Mouse (Mus musculus): ENCODE results near the gene Kif5a.
"Not testable (repeated sequence)": the region's sequence is repeated elsewhere in the genome, so short reads cannot be mapped to it uniquely, and the experiment has no call there.

Kif5a gene

DNA sequence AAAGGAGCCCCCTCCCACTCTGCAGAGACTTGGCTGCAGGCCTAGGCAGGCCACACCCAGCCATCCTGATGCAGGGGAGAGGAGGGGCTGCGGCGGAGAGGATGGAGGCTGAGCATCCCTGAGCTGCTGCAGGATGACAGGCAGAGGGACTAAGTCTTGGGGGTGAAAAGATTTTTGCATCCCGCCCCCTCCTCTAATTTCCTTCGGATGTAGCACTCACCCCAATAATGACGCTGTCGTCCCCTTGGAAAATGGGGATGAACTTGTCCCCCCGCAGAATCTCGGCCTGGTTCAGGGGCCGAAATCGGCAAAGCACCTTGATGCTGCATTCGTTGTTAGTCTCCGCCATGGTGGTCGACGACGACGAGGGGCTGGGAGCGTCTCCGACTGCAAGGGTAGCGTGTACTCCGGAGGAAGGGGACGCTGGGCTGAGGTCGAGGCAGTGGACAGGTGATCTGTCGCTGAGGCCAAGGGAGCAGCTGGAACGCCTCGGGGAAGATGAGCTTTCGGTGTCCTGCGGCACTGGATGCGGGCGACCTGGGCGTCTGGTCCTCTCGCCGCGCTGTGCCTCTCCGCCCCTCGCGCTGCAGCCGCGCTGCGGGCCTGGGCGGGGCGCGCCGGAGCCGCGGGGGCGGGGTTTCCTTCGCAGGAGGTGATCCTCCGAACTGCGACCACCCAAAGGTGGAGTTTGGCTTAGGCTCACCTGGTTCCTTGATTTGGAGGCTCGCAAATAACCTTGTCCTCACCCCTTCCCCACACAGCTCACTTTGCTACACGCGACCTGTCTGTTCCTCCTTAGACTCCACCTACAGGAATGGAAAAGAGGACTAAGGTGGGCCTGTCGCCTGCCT lies at the start of gene Kif5a:
Gene Kif5a (minus strand): TSS at position 801 of the 851 bp plus-strand sequence.
- no peak for DNase-seq (ENCODE audit: low read depth)

DNA sequence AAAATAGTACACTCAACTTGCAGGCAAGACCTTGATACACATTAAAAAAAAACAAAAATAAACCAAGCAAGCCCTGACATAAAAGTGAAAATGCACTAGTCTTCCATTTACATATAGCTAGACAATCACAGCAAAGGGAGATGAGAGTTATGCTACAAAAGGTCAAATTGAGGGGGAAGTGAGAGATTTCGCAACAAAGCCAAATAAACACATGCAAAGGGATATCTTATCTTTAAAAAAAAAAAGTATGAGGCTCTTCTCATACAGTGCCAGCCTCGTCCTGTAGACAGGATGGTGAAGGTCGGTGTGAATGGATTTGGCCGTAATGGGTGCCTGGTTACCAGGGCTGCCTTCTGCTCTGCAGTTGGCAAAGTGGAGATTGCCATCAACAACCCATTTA lies 49.7 kb upstream of the Kif5a start:
- no peak for DNase-seq (ENCODE audit: low read depth)

DNA sequence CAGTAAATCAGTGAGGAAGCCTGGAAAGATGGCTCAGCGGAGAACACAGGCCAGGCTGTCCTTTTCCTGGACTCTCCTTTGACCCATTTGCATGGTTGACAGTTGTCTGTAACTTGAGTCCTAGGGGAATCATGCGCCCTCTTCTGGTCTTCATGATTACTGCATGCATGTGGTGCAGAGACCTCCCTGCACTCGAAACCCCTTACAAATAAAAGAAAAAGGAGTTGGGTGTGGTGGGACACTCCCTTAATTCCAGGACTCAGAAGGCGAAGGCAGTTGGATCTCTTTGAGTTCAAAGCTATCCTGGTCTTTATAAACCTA lies 49.2 kb upstream of the Kif5a start:
- DNase-seq (ENCODE audit: low read depth) = peak; percentile 92

DNA sequence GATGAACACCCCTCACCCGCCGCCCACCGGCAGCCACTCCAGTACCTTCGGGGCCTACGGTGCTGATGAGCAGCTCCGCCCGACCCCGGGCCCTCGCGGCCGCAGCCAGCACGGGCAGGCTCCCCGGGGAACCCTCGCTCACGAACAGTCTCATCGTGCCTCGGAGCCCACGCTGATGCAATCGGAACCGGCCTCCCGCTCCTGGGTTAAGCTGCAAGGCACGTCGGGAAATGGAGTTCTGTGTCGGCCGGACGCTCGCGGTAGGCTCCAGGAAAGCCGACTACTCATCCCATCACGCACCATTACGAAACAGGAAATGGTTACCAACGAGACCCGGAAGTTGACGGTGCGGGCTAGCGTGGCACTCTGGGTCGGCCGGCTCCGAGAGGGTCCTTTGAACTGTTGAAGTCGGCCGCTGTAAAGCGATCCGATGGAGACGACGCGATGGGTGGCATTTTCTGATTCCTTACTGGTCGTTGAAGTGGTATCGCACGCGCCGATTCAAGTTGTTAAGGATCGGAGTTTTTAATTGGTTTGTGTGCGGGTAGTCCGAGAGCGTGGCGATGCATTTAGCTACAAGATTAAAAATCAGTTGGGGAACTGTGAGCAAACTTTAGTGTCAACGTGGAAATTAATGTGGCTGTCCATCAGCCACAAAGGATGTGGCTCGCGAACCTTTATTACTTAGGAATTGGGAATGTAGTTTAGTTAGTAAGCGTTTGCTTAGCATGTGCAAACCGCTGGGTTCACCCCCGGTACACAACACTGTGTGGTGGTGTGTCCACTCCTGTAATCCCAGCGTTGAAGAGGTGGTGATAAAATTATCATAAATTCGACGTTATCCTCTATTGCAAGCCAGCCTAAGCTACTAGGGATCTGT lies 48.6 kb upstream of the Kif5a start, which contains the start of gene Mars:
Gene Mars (minus strand): TSS at position 311 of the 880 bp plus-strand sequence.
- DNase-seq (ENCODE audit: low read depth) = peak; percentile 95

DNA sequence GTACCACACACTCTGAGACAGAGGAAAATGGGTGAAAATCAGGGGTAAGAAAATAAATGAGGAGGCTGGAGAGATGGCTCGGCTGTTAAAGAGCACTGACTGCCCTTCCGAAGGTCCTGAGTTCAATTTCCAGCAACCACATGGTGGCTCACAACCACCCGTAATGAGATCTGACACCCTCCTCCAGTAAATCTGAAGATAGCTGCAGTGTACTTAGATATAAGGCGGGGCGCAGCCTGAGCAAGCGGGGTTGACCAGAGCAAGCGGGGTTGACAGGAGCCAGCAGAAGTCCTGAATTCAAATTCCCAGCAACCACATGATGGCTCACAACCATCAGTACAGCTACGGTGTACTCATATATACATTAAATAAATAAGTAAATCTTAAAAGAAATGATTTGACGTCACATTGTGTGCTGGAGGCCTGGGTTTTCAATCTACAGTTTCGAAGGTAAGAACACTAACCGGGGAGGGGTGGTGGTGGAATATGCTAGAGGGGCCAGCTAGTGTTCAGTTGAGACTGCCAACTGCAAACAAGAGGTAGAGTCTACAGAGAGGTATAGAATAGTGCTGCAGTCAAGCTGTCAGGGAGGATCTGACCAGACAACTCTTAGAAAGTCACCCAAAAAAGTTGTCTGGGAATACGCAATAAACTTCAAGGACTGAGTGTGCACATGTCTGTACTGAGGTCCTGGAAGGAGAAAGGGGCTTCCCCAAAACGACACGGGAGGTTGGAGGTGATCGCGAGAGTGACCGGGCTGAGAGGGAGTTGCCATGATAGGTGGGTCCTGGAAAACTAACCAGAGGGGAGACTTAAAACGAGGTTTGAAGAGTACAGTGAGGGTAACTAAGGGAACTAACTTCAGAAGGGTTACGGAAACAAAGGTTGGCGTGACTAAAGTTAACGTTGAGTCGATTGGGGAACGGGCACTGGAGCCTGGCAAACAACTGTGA lies 47.7 kb upstream of the Kif5a start:
- peak; percentile 64 for DNase-seq (ENCODE audit: low read depth)

DNA sequence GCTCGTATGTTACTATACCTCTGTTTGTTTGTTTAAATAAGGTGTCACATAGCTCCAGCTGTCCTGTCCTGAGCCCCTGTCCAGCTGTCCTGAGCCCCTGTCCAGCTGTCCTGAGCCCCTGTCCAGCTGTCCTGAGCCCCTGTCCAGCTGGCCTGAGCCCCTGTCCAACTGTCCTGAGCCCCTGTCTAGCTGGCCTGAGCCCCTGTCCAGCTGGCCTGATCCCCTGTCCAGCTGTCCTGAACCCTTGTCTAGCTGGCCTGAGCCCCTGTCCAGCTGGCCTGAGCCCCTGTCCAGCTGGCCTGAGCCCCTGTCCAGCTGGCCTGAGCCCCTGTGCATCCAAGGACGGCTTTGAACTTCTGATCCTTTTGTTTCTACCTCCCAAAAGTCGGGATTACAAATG lies 46.0 kb upstream of the Kif5a start:
- not testable (repeated sequence) for DNase-seq (ENCODE audit: low read depth)

DNA sequence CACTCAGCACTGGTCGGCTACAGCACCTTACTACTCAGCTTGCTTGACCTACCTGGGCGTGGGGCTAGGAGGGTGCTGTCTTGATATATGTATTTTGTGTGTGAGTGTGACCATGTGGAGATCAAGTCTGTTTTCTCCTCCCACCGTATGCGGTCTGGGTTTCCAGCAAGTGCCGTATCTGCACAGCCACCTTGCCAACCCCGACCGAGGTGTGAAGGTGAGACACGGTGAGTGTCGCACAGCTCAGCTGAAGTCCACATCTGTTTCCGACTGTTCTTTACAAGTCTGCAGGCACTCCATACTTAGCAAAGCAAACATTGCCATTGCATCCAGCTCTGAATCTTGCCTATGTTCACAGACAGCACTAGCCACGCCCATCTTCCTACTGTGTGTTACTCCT lies 40.0 kb upstream of the Kif5a start:
- DNase-seq (ENCODE audit: low read depth) = no peak

DNA sequence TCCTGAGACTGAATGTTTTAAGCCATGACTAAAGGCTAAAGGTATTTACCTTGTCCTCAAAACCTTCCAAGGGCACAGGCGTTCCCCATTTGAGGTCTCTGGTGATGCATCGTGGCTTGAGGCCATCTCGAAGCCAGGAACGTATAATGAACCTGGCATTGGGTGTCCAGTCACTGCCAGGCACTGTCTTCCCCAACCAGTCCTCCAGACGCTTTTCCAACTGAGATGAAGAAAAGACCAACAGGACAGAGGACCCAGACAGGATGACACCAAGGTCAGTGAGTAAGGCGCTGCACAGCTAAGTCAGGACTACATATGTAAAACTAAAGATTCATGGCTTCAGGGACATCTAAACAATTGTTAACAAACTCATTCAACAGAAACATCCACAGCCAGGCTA lies 37.2 kb upstream of the Kif5a start:
- DNase-seq (ENCODE audit: low read depth) = no peak

DNA sequence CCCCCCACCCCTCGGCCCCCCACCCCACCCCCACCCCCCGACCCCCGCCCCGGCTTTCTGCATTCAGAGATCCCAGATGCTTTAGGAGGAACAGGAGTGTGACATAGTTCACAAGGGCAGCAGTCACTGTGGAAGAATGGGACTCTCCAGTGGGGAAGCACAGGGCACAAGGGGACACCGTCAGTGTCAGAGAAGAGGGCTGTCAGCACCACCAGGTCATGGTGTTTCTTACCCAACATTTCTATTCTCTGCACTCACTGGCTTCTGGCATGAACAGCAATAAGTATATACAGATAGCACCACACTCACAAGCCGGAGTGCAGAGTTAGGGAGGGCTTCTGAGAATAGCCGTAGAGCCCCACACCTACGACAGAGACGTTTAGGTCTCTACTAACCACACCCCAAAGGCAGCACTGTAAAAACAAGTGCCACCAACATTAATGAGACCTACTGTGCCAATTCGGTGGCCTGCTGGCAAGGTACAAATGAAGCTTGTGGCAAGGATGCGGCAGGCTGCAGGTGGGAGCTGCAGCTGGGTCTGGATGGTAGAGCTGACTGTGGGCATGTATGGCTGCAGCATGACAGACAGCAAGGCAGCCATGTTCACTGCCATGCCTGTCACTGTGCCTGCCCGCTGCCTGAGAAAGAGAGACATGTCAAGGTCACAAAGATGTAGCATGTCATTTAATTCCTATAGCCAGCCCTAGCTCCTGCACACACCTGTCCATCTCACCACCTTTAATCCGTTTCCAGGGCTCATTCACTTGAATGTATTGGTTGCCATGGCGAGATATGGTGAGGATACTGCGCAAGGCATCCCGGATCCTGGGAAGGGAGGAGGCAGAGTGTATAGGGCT lies 34.1 kb upstream of the Kif5a start:
- no peak for DNase-seq (ENCODE audit: low read depth)

DNA sequence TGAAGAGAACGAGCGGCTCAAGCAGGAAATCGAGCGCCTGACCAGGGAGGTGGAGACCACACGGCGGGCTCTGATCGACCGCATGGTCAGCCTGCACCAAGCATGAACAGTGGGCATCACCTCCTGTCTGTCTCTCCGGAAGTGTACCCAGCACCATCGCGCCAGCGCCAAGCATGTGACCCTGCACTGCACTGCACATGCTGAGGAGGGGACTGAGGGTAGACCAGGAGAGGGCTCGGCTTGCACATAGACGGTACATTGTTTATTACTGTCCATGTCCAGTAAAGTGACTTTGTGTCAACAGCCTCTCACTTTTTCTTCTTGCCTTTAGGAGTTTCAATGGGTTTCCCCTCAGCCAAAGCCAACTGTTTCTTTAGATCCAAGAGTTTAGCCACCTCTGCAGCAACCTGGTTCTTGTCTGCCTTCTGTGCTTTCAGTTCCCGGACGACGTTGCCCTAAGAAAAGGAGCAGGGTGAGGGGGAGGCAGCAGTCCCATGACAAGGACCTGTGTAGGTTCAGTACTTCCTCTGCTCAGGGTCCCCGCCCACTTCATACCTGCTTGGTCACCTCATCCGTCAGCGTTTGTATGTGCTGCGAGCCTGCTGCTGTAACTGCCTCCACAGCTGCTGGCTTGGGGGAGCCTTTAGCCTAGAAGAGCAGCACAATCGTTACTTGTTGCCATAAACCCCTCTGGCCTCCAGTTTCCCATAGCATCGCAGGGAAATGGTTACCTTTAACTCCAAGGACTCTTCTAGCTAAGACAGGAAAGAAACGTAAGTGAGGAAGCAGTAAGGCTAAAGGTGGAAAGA lies 33.0 kb upstream of the Kif5a start:
- DNase-seq (ENCODE audit: low read depth) = no peak

DNA sequence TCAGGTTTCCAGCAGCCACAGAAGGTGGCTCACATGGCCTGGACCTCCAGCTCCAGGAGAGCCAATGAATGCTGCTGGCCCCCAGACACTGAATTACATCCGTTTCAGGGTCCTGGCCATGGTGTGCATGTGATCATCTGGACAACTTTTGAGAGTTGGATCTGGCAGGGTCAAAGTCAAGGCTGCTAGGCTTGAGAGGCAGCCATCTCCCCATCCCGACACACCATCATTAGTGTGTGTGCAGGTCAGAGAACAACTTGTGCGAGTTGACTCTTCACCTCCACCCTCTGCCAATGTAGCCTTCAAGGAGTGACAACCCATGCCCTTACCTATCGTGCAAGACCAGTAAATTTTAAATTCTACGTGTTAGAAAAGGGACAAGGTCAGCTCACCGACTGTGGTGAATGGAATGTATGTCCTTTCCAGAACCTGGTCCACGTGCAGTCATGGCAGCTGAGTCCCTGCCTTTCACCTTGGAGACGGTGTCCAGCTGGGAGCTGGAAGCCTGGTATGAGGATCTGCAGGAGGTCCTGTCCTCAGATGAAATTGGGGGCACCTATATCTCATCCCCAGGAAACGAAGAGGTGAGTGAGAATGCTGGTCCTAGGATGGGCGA lies 31.9 kb upstream of the Kif5a start:
- no peak for DNase-seq (ENCODE audit: low read depth)

DNA sequence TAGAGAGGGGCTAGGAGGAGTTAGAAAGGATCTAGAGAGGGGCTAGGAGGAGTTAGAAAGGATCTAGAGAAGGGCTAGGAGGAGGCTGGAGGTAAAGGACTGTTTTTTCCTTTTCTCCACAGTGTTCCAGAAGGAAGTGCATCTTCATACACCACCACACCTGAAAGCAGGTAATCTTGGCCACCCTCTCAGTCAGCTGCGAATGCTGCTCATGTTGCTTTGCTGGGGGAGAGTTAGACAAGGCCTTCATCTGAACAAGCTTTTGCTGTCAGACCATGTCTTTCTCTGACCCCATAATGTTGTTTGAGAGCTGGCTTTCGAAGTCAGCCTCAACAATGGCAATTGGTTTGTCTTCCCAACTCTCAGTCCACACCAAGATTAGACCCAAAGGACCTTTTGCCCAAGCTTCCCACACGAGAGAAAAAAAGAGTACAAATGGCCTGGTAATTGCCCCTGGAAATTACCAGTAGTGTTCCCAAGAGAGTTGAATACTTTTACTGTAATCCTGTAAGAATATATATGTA lies 30.5 kb upstream of the Kif5a start:
- no peak for DNase-seq (ENCODE audit: low read depth)

DNA sequence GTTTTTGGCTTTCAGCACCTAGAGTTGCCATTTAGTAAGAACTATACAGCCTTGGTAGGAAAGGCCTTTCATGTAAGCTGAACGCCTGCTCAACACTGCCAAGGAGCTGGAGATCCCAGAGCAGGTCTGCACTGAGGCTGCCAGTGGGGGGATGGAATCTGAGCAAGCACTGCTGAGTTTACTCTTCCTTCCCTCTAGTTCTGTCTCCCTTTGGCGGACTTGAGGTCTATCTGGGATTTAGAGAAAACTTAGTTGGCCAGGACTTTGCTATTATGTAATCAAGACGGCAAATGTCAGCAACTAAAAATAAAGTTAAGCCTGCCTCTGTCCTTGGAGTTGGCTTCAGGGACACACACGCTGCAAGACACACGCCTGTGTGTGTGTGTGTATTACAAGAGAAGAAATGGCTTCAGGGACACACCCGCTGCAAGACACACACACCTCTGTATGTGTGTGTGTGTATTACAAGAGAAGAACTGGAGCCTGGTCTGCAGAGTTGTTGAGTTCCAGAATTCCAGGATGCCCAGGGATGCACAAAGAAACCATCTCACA lies 29.9 kb upstream of the Kif5a start:
- no peak for DNase-seq (ENCODE audit: low read depth)

DNA sequence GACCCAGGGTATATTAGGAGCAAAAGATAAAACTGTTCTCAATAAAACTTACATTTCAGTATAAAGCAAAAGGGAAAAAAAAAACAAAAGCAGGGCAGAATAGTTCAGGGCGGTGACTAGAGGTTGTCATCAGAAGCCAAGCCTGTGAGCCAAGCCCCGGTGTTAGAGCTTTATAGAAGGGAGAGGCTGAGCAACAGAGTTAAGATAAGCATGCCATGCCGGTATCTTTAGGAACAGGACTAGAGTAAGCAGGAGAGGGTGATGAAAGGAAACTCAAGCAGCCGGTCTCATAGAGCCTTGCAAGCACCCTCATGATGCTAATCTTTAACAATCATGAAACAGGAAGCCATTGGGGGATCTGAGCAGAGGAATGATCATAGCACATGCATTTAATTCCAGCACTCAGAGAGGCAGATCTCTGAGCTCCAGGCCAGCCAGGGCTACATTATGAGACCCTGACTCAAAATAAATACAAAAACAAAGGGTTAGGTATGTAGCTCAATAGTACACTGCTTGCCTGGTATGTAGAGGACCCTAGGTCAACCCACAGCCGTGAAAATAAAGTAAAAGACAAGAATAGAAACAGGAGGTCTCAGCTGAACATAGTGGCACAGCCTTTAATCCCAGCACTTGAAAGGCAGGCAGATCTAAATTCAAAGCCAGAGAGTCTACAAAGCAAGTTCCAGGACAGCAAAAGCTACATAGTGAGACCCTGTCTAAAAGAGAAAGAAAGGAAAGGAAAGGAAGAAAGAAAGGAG lies 28.9 kb upstream of the Kif5a start:
- peak; percentile 82 for DNase-seq (ENCODE audit: low read depth)

DNA sequence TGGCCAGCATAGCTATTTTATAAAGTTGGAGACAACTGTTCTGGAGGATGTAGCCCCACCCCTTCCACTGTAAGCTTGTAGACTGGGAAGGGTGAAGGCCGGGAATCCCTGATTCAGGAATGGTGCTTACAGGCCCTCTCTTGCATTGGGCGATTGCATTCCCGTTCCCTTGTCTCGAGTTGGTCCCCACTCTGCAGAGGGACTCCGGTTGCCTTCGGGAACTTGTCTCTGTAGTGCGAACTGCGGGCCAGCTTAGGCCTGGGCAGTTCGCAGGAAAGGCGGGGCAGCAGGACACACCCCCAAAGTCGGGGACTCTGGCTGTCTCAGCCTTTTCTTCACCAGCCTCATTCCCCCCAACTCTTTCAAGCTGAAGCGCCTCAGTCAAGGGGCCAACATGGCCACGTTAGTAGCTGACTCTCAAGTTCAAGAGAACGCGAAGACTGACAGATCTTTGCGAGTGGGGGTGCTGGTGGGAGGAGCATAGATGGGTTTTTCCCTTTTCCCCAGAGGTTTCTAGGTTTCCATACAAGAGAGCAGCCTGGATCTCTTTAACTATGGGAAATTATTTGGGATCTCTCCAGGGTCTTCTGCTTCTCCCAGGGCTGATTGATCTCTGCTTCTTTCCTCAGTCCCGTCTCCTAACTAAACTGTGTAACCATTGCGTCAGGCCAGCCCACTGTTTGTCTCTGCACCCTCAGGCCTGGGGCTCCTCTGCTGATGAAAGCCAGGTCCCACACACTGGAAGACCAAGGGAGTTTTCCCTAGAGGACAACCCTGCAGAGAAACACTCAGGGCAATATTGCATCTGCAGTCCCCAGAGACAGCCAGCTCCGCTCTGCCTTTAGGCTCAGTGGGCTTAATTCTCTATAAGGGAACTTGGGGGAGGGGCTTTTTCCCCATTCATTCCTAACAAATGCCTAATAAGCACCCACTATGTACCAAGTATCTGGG lies 28.1 kb upstream of the Kif5a start:
- DNase-seq (ENCODE audit: low read depth) = peak; percentile 61

DNA sequence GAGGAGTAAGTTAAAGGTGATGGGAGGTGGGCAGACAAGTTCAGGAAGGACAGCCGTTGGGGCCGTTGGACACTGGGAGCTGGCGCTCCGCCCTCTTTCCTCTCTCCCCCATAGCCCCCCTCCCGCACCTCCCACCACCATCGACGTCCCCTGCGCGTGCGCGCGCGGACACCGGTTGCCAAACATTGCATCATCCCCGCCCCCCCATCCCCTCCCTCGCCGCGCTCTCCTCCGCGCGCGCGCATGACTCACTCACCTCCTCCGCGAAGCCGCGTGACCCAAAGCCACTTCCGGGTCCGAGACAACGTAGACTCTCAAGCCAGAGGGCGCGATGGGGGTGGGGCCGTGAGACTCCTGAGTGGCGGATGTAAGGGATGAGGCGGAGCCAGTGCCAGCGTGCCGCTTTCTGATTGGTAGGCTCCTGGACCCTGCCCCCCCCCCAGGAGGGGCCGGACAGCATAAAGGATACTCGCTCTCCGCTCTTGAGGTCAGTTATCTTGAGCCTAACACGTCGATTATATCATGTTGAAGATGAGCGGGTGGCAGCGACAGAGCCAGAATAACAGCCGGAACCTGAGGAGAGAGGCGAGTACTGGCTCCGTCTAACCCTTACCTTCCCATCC lies 27.3 kb upstream of the Kif5a start:
- DNase-seq (ENCODE audit: low read depth) = peak; percentile 100
